Mouse (Mus musculus): ENCODE measurements around the gene Frmpd3.

Gene Frmpd3

GRCm38 (mm10) chrX:140456751-140457491 is 114.9 kb downstream of the Frmpd3 start:
- DNase-seq, result peak; percentile 31

GRCm38 (mm10) chrX:140457502-140457901 is 115.4 kb downstream of the Frmpd3 start:
- no peak for DNase-seq

GRCm38 (mm10) chrX:140478231-140478630 is 136.2 kb downstream of the Frmpd3 start:
- DNase-seq, result no peak

GRCm38 (mm10) chrX:140479171-140479570 is 137.1 kb downstream of the Frmpd3 start:
- DNase-seq, result peak; percentile 8

Measured in right cerebral cortex, postnatal 14 days (tissue).